Mouse (Mus musculus): Measurements from ENCODE around the gene E130116L18Rik.

DNA sequence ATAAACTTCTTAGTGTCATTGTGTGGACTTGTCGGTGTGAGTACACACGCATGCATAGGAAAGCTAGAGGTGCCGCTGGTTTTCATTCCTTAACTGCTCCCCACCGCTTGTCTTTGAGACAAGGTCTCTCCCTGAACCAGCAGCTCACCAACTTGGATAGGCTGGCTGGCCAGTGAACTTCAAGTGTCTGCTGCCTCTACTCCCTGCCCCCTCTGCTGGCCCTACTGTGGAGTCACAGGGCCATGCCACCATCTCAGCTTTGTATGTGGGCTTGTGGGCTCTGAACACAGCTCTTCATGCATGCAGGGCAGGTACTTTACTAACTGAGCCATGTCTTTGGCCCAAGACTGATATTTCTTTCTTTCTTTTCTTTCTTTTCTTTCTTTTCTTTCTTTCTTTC lies 43.7 kb downstream of the E130116L18Rik start:
- TF ChIP-seq CTCF (IDR thresholded peaks at IDR 0.05; ENCODE audit: low read depth, low read length) (peak; percentile 53), POLR2A (IDR thresholded peaks at IDR 0.05; ENCODE audit: extremely low read depth, insufficient read depth, low read length) (no peak)

Data from liver, adult 2 months (tissue).